Mouse (Mus musculus) gastrocnemius, postnatal 14 days (tissue): Measurements from ENCODE around the gene Grem1. TPM values are rescaled to one million over a fixed set of nuclear protein-coding genes. Genes with fewer than 3 reads are reported as not detected.
A peak's percentile ranks its signal among the peaks of the same experiment; 100 is the strongest.

Experiments used
- DNase-seq: peaks from one replicate; pipeline ENCODE4 v3.0.0; 2021; ENCODE audit warnings: mixed read lengths
- intact Hi-C: fragments of 180-260 bp; cut with DNase I; formaldehyde crosslinking; loops from one replicate; pipeline ENCODE4 v1.15.1; 2025; ENCODE audit warnings: low total_unique reads
- long read RNA-seq, 2 experiments: library from polyadenylated mRNA; stranded (forward); transcript quantifications; one replicate each; pipeline ENCODE4 v2.0.0; 2021
- total RNA-seq, 2 experiments: library from RNA; stranded (reverse); gene quantifications; 2 replicates each; pipeline ENCODE4 v1.2.3; 2021

The Grem1 gene
- total RNA-seq: under 1 TPM in 1 of 2 experiments, not detected in 1; 0.09 TPM
- long read RNA-seq, experiment 1: 0 reads
- long read RNA-seq, experiment 2: 0 reads

GRCm38 (mm10) chr2:113758311-113759161 is at the start of gene Grem1:
TSS of gene Grem1 (minus strand) at chr2:113758646.
- DNase-seq: no peak
- intact Hi-C loops: no loop called here

- peak; percentile 58 for DNase-seq
- intact Hi-C loops: loop anchor here (10.0 kb wide), 1 partner anchor 273 kb away; no protein-coding TSS in a partner anchor
Measured at GRCm38 (mm10) chr2:113807640-113808039, 49.2 kb upstream of the Grem1 start.

GRCm38 (mm10) chr2:113806851-113807577 is 48.6 kb upstream of the Grem1 start:
- intact Hi-C loops: loop anchor here (10.0 kb wide), 1 partner anchor 272 kb away; no protein-coding TSS in a partner anchor
- DNase-seq: no peak

- no peak for DNase-seq
- intact Hi-C loops: loop anchor here (10.0 kb wide), 1 partner anchor 271 kb away; no protein-coding TSS in a partner anchor
Measured at GRCm38 (mm10) chr2:113805765-113806164, 47.3 kb upstream of the Grem1 start.

- intact Hi-C loops: loop anchor here (10.0 kb wide), 1 partner anchor 269 kb away; no protein-coding TSS in a partner anchor
Measured at GRCm38 (mm10) chr2:113803753-113804152, 45.3 kb upstream of the Grem1 start.

DNA sequence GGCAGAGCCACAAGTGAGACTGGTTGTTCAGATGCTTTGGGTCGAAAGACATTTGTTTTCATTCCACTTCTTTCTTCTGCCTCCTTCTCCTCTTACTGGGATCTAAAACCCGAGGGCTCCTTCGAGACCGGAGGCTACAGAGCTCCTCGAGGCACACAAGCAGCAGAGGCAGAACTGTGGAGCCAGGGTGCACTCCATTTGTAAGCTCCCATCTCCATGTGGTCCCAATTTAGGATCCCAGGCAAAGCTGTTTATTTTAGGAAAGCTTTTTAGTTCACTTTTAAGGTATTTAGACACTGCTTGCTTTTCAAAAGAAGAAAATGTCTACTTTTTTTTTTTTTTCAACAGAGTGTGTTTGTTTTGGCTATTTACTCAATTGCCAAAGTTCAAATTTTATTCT is 42.4 kb upstream of the Grem1 start:
- intact Hi-C loops: loop anchor here (10.0 kb wide), 1 partner anchor 266 kb away; no protein-coding TSS in a partner anchor
- DNase-seq: no peak

More at GRCm38 (mm10) chr2:113803753-113804152, 45.3 kb upstream of the Grem1 start:
- no peak for DNase-seq

- intact Hi-C loops: no loop called here
- no peak for DNase-seq
Measured at GRCm38 (mm10) chr2:113798605-113799004, 40.2 kb upstream of the Grem1 start.

DNA sequence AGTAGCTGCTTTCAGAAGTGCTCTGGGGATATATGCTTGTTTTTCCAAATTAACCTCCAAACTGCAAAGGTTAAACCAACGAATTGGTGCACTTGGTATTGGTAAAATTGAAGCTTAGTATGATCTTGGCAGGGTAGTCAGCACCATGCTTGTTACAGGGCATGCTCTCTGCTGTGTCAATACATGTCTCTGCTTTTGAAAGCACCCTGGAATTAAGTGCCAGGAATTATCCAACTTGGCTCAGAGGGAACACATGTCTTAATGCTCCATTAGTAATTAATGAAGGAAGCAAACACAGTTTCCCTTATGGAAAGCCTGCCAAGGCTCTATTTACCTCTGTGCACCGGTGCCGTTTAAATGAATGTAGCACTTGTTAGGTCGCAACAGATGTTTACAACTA is 36.7 kb upstream of the Grem1 start:
- no peak for DNase-seq
- intact Hi-C loops: no loop called here

DNA sequence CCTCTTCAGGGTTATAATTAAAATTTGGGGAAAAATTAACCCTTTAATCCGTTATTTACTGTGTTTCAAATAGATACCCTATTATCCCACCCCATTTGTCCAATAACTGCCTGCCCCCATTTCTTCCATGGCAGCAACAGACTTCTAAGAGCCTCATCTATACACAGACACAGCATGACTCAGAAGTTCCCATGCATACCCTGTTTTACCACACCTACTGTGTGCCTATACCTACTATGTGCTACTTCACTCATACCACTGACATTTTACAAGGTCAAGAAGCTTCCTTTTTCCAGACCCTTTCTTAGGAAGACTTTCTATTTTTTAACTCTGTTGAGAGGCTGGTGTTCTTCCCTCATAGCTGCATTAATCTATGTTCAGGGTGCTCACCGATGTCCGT is 35.1 kb upstream of the Grem1 start:
- intact Hi-C loops: loop anchor here (5.0 kb wide), 1 partner anchor 921 kb away; no protein-coding TSS in a partner anchor
- DNase-seq: no peak

DNA sequence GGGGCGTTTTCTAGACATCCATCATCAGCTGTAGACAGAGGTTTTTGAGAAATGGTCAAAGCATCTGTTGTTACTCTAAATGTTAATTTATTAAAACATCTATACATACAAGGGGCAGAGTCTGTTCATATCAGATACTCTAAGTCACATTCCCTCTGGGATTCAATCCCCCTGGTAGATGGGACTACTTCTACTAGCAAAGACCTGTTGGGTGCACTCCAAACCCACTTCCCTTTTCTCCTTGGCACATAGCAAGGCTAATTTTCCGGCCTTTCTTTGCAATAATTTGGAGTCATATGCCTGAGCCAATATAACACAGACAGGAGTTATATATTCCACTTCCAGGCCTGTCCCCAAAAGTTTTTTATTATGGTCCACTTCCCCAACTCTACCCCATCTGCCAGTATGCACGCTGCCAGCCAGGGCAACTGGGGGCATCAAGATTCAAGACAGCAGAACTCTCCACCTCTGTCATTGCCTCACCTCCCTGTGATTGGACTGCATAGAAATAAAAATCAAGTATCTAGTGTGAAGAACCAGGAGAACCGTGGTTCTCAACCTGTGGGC is 30.5 kb upstream of the Grem1 start:
- intact Hi-C loops: no loop called here
- no peak for DNase-seq

GRCm38 (mm10) chr2:113787882-113788281 is 29.4 kb upstream of the Grem1 start:
- intact Hi-C loops: no loop called here
- DNase-seq: no peak

DNA sequence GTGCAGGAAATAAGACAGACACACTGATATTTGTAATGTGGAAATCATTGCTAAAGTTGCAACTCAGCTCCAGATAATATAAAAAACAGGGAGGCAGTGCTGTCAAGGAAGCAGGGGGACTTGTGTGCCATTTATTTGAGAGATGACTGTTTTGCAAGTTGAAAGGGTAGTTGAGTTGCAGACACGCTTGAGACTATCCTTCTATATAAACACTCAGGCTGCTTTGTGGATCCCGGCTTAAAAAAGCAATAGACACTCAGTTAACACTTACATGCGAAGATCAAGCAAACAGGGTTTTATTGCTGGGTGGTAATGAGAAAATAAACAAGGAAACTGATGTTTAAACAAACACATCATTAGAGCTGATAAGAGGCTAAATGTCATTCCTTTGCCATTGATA is 26.4 kb upstream of the Grem1 start:
- no peak for DNase-seq
- intact Hi-C loops: no loop called here

GRCm38 (mm10) chr2:113781521-113781920 is 23.1 kb upstream of the Grem1 start:
- intact Hi-C loops: no loop called here
- no peak for DNase-seq

DNA sequence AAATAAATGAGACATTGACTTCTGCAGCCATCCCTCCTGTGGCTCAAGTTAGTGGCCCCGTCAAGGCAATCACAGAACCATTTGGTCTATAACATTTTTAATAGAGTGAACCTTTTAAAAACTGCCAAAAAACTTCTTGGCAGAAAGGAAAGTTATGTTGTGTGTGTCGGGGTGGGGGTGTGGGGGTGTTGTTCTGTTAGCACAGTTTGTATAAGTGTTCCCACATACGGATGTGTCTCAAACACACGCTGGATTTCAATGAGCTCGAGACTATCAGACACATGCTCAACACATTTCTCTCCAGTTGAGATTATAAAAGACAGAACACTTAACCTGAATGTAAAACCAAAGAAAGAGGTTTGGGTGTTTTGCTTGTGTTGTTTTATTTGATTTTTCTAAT is 22.7 kb upstream of the Grem1 start:
- no peak for DNase-seq
- intact Hi-C loops: no loop called here

GRCm38 (mm10) chr2:113779336-113779735 is 20.9 kb upstream of the Grem1 start:
- DNase-seq: no peak
- intact Hi-C loops: no loop called here

GRCm38 (mm10) chr2:113778036-113778435 is 19.6 kb upstream of the Grem1 start:
- no peak for DNase-seq
- intact Hi-C loops: no loop called here

- intact Hi-C loops: no loop called here
Measured at GRCm38 (mm10) chr2:113776297-113776696, 17.9 kb upstream of the Grem1 start.

DNA sequence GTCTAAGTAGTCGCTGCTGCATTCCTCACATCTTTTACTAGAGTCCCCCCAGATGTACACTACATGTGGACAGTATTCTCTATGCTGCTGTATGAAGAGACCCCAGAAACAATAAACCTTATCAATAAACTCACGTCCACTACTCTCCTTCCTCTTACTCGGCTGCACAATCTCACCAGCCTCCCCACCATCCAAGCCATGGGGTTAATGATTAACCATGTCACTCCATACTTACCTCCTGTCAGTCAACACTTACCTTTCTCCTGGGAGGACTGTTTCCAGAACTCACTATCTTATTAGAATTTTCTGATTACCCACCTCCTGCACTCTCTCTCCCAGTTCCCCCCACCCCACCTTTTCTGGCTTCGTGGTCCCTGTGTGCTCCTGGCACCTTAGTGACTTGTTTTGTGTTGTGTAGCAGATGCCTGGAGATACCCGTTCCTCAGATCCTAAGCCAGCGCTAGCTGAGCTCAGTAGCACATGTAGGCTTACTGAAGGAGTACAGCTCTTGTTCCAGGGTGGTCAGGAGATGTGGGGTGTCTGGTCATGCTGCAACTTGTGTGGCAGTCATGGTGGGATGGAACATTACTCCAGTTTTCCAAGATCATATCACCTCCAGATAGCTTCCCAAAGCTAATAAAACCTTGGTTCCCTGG is 15.8 kb upstream of the Grem1 start:
- intact Hi-C loops: no loop called here
- no peak for DNase-seq

More at GRCm38 (mm10) chr2:113776297-113776696, 17.9 kb upstream of the Grem1 start:
- DNase-seq: no peak

DNA sequence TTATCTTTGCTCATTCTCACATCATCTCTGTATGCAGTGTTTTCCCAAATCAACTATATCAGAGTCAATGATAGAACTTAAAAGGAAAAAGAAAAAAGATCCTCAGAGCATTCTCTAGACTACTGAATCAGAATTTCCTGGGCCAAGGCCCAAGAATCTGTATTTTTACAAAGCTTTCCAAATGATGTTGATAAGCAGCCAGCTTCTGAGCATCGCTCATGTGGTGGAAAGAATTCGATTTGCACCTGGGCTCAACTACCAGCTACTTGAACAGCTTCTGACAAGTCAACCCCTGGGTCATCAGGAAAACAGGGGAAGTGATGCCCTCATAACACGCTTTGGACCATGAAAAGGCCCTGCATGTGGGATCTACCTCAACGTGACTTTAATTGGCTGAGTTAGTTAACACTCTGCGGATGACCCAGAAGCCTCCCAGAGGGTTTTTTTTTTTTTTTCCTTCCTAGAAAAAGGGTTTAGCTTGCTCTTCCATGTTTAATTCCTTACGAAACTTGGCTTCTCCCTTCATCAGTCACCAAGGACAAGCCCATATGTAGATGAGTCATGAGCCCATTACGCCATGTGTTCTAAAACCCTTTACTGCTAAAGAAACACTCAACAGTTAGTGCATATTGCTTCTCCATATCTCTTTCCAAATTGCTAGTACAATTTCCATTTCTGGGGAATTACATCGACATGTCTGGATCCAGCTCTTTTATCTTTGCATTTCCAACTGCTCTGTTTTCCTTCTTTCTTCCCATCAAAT is 10.3 kb upstream of the Grem1 start:
- intact Hi-C loops: no loop called here
- DNase-seq: no peak
